Mouse (Mus musculus): ENCODE results near the gene Wdr95.
"Not testable (repeated sequence)": the region's sequence is repeated elsewhere in the genome, so short reads cannot be mapped to it uniquely, and the experiment has no call there.

Gene Wdr95

DNA sequence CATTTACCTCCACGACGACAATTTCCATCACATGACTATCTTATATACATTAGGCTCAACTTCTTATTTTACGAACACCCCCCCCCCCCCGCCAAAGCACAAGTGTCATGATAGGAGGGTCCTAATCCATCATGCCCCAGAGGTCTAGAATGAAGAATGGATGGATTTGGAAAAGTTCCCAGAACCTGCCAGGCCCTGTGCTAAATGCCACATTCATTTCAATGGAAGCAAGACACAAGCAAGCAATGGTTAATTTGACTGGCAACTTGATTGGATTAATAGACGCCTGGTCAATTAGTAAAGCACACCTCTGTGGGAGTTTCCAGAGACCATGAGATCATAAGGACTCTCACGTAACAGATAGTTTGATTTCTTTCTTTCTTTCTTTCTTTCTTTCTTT is 11.4 kb upstream of the Wdr95 start:
- DNase-seq, result no peak

DNA sequence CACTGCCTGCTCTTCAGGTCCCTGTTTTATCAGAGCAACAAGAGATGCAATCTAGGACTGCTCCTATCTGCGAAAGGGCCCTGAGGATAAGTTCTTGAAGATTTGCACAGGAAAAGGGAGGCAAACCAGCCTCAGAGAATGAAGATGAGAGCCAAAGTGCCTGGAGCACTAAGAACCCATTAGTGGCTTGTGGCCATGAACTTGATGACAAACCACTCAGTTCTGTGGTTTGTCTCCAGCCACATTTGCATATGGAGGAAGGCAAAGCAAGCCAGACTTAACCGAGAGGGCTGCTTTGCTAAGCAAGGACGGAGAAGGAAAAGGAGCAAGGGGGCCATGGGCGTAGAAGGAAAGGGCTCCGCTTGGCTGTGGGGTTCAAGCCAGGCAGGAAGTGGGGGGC is 7.7 kb upstream of the Wdr95 start:
- DNase-seq, result no peak

DNA sequence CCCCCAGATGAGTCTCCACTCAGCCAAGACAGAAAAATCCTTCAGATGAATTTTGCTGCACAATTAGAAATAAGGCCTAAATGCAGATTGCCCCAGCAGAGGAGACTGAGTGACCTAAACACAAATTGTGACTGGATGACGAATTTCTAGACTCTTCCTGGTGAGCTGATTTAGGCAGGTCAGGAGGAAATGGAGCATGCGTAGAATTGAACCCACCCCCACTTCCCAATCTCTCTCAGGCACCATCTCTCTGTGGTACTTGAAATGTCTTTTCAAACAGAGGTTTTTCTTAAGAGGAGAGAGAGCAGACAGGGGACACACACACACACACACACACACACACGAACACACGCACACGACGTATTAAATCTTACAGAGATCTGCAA is 4.6 kb upstream of the Wdr95 start:
- no peak for DNase-seq

DNA sequence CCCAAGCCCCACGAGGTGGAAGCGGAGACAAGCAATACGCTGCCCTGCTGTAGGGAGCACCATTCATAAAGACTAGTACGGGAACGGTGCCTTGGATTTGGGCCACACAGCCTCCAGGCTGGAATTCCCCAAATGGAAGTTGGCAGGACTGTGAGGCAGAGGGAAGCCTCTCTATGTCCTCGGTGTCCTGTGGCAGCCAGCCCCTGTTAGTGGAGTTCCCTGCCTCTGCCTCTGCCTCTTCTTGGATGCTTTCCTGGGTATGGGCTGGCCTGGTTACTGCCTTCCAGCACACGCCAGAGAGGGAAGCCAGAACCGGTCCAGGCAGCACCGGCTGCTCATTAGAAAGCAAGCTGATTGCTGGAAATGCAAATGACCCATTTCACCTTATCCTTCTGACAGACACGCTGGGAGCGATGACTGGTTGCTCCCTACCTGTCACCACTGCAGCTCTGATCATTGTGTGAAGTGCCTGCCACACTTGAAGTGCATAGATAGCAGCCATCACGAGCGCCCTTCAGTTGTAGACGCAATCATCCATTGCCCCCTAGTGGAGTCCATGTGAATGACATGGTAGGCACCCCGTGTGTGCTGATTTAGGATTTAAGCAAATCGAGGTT is 4.1 kb upstream of the Wdr95 start:
- peak; percentile 77 for DNase-seq

DNA sequence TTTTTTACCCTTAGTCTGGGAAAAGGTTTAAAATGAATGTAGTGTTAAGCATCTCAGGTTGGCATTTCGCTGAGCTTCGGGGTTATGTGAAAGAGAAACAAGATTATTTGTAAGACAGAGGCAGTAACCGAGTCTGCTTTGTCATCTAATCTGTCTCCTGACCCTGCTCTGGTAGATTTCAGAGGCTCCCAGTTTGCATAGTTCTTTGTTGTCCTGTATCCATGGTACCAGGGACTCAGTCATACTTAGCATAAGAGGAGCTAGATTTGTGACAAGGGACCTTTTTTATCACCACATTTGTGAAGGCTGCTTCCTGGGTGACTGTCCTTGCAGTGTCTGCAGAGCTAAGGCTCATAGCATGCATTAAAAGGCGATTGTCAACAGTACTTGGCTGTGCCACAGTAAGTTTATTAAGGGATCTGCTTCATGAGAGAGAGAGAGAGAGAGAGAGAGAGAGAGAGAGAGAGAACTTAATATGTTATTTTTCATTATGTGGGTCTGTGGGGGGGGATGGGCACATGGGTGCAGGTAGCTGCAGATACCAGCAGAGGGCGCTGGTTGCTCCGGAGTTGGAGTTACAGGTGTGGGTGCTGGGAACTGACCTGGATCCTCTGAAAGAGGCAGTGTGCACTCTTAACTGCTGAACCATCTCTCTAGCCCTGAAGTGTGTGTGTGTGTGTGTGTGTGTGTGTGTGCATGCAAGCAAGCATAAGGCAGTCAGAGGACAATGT is 3.3 kb upstream of the Wdr95 start:
- DNase-seq, result no peak

DNA sequence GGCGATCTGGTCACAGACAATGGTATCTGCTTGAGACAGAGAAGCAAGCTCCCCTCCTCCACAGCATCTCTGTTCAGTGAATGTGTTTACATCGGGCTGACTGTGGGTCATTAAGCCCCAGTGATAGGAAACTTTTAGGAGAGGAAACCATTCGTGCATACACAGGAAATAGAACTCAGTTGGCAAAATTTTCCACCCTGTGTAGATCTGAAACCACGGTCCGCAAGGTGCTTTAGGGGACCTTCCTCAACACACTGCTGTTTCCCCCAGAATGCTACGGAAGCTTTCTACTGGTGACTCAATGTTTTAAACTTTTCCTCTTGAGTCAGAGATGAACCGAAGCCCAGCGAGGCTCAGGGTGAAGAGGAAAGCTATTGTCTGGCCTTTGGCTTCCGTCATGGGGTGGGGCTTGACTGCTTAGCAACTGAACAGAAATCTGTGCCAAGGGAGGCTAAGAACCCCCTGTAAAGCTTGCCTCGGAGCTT is 2.0 kb upstream of the Wdr95 start:
- peak; percentile 19 for DNase-seq

DNA sequence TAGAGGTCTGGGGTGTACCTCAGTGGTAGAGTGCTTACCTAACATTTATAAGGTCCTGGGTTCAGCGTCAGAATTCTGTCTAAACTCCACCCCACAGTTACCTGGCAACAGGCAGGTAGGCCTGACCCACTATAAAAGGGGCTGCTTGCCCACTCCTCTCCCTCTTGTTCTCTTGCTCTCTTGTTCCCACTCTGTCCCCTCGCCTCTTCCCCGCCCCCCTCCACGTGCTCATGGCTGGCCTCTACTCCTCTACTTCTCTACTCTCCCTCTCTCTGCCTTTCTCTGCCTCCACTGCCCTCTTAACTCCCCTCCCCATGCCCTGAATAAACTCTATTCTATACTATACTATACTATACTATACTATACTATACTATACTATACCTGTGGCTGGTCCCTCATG is 1.2 kb upstream of the Wdr95 start:
- not testable (repeated sequence) for DNase-seq

DNA sequence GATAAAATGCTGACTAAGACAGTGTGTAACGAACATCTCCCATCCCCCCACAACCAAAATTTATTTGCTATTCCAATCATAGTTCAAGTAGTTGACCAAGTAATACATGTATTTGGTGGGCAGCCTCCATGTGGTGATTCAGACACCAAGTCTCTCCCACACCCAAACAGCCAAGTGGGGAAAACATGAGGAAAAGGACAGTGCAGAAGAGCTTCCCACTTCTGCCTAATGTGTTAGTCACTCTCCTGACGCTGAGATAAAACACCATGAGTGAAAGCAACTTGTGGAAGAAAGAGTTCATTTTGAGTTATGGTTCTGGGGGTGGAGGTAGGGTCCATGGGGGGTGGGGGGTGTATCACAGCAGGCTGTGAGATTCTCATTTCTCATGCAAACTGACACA is 5.4 kb downstream of the Wdr95 start:
- DNase-seq, result no peak

DNA sequence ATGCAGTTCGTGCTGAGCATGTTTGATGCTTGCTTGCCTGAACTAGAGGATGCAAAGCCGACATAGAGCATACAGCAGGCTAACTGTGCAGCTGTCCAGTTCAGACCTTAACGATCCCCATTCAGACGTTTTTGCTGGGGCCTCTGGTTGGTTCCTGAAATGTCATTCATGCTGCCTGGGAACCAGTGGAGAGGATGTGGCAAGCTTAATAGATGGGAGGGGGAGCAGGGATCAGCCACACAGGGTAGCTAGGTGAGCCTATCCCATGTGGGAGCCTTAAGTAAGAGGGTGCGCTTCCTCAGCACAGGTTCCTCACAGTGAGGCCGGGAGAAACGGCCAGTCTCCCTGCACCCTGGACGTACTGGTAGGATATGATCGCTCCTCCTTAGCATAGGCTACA is 7.5 kb downstream of the Wdr95 start:
- no peak for DNase-seq

DNA sequence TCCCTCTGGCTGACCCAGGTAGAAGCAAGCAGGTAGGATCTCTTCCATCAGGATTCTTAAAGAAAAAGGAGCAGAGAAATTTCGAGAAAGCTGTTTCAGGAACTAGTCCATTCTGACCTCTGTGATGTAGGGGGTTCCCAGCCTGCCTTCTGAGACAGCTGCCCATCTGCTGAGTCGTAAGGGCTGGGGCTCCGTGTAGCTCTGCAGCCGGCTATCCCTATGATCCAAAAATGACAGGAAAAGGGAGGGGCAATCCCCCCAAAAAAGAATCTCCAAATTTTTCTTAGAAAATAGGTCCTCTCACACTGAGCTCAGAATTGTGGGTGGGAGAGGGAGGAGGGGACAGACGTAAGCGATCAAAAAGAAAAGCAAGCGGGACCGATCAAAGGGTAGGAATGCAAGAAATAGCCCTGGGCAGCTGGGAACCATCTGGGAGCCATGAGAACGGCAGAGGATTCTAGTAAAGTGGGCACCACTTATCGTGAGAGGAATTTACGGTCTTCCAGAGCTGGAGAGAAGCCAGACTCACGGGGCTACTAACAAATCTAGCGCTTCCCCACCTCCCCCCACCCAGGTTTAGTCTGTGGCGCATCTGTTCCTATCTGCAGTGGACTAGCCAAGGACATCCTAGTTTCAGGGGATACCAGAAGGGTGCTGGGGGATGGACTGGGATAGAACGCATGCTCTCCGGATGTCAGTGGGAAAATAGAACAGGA is 9.5 kb downstream of the Wdr95 start:
- DNase-seq, result no peak

DNA sequence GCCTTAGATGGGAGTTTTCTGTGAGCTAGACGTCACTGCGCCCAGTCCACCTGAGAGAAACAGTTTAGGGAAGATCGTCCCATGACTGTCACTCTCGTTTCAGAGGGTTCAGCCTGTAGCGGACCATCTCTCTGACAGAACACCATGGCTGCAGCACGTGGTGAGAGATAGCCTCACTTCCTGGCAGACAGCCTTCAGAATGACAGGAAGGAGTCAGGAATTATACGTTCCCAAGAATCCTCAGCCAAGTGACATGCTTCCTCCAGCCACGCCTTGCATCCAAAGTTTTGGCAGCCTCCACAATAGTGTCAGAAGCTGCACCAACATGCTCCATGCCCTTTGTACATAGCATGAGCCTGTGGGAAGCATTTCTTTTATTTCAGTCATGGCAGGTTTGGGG is 10.1 kb downstream of the Wdr95 start:
- DNase-seq, result no peak

DNA sequence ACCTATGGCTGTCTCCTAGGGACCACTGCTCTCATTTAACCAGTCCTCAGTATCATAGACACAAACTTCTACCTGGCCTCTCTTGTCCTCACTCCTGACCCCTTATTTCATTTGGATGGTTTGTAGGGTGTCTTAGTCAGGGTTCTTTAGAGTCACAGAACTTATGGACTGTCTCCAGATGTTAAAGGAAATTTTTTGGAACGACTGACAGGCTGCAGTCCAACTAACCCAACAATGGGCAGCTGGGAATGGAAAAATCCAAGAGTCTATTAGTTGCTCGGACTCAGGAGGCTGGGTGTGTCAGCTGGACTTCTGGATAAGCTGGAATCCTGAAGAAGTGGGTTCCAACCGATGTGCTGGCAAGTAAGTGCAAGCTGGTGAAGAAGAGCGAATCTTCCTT is 10.6 kb downstream of the Wdr95 start:
- no peak for DNase-seq

DNA sequence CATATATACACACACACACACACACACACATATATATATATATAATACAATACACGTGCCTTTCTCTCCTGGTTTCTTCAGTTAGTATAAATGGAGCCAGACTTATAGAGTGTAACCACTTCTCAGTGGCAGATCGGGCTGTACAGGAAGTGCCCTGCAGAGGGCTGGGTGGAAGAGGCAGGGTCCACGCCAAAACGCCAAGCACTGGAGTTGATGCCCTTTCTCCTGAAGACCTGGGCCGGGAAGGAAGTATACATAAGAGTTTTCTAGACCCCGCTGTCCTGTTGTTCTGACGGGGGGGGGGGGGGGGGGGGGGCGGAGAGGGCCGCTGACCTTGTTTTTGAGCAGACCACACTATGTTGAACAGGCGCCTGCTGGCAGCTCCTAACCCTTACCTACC is 22.7 kb downstream of the Wdr95 start:
- DNase-seq, result no peak

DNA sequence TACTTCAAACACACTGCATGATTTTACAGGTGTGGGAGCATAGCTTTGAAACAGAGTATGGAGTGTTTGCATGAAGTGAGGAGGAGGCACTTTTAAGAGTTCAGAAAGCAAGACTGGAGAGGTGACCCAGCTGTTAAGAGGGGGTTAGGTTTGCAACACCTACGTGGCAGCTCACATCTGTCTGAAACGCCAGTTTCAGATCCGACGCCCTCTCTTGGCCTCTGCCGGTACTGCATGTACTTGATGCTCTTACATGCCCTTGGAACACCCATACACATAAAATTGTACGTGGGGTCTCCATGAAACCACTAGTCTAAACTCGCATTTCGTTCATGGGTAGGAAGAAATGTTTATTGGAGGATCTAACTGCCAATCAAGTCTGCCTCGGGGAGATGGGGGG is 24.3 kb downstream of the Wdr95 start:
- DNase-seq, result no peak

DNA sequence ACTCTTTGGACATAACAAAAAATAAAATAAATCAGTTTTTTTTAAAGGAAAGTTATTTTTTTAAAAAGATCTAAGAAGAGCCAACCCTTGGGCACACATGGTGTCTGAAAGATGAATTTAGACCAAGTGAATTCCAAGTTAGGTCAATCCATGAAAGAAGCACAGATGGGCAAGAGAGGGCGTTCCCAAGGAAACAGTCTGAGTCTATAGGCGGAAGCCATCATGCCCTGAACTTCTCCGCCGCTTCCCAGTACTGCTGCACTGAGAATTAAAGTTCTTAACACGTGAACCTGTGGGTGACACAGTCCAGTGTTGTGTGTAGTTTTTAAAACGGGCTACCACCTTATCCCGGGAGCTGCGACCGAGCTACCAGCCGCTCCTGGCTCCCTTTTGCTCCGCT is 24.9 kb downstream of the Wdr95 start:
- DNase-seq, result no peak

DNA sequence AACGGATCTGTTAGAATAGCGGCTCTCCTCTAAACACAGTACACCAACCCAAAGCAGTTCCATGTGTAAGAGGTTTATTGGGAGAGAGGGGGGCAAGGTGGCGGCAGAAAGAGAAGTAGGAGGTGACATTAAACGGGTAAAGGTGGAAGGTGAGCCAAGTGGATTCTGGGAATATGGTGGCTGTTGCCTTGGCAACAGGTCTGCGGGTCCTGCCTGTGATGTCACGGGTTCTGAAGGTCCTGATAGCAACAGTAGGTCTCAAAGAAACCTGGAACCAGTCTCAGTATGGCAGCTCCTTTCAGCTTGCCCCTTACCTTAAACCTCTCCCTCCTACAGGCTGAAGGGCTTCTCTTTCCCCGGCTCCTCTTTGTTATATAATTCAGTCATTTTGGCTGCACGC is 25.9 kb downstream of the Wdr95 start:
- DNase-seq, result no peak

DNA sequence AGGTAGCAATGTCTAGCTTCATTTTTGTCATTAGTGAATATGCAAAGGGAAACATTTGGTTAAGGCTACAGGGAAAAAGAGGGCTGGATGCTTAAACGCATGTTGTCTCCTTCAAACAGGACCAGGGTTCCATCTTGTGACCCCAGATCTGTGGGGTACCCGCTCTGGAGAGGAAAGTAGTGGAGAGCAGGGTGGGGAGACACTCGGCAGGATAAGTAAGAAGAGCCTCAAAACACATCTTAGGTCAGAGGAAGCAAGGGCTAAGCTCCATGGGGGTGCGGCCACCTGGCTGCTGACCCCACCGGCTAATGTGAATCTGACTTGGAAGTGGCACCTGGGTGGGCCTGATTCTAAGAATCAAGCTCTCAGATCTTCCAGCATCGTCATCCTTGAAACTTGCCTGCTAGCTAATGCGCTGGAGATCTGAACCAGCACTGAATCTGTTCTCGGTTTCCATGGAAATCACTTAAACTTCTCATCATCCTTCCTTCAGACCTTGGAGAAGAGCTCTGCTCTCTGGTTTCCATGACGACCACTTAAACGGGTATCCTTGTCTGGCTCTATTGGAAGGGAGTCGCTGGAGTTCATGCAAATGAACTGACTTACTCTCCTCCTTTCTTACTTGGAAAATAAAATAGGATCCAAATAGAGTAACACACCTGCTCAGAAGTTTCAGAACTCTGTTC is 32.6 kb downstream of the Wdr95 start:
- DNase-seq, result no peak

DNA sequence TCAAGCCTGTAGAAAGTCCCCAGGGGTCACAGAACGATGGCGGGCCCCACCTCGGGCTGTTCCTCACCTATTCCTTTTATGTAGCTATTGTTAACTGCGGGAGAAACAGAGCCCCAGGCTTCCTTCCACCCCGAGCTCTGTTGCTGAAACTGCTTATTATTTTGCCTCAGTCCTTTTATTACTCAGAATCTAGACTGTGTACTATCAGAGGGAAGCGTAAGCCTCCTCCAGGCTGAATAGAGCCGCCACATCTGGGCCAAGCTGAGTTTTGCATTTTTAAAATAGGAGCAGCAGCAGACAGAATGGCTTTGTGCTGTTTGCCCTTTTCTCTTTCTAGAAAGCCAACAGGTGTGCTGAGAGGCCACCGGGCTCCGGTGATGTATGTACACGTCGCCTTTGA is 37.5 kb downstream of the Wdr95 start:
- no peak for DNase-seq

DNA sequence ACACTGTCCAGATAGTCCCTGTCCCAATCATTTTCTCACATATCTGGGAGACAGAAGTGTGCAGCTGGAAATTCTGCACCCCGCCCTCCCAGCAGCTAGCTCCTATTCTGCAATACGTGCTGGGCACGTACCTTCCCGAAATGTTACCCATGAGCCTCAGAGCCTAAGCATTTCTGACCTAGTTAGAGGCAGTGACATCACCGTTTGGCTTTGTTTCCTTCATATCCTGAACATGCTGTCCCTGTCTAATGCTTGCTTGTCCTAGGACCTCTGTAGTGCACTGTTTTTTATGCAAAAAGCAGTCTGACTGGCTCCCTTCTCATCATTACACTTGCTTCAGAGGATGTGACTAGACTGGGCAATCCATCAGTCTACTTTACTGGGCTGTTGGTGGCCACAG is 38.5 kb downstream of the Wdr95 start:
- DNase-seq, result peak; percentile 56

DNA sequence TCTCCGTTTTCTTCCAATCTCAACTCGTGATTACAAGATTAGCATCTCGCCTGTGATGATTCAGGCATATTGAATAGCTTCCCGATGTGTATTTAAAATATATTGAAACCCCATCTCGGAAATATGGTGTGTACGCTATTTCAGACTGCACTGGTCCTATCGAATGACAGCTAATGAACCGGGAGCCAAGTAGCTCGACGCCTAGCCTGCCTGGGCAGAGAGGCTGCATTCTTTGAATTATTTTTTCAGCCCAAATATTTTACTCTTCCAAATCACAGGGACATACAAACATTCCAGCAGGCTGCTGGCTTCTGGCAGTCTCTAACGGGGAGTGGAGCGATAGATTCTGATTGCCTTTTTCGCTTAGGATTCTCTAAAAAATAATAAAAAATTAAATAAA is 40.5 kb downstream of the Wdr95 start:
- DNase-seq, result no peak

DNA sequence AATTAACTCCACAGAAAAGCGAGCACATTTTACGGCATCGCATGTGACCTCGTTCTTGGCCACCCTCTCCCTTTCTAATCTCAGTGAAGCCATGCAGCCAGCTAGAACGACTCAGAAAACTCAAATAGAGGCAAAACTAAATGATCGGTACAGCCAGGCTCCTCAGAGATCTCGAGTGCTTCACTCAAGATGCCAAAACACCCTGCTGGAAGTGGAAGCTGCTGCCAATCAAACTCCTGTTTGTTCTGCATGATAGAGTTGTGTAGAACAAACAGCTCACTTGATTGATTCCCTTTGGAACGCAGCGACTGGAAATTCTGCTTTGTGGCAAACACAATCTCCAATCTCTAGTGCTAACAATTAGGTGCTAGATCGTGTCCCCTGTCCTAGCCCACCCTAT is 48.5 kb downstream of the Wdr95 start:
- DNase-seq, result no peak

DNA sequence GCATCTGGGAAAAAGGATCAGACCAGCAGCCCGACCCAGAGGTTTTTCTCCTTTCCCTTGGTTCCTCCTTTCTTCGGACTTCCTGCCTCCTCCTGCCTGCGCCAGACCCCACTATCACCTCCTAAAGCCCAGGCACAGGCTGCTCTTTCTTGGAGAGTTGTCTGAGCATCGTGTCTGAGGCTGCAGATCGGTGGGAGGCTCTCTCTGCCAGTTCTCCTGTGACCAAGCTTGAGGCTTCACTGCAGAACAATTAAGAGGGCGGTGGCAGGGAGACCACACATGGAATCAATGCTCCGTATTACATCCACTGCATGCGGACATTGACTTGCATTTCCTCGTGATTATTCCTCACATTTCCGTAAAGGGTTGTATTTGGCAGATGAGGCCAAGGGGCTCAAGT is 49.0 kb downstream of the Wdr95 start:
- DNase-seq, result no peak

DNA sequence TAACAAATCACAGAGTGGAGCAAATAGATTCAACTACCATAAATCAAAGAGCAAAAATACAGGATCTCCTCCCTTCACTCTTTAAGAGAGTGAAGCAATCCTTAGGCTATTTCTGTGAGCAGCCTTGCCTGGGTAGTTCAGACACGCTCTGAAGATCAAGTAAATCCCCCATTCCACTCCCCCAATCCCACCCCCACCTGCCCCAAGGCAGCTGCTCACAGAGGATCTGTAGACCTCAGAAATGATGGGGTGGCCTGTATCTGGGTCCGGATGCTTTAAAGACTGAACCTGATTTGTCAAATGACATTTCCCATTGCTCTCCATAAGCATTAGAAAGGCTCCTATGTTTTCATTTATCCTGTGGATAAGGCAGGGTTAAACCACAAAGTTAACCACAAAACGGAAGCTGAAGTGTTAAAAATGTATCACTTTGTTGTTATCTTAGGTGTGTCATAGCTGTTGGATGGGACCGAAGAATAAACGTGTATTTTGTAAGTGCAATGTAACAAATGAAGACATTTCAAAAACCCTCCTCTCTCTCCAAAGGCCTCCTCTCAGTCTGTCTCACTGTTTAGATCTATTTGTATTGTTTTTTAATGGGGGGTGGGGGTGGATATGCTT is 54.3 kb downstream of the Wdr95 start:
- DNase-seq, result no peak
